Mouse (Mus musculus) liver, adult 2 months (tissue): ENCODE measurements around the gene Gm49366.
"Not testable (repeated sequence)": the region's sequence is repeated elsewhere in the genome, so short reads cannot be mapped to it uniquely, and the experiment has no call there.

Source experiments
- CTCF ChIP-seq: fragments of 200-500 bp; IDR thresholded peaks from 2 replicates; pipeline ENCODE4 v1.5.1; 2011; ENCODE audit warnings: low read depth, low read length, control low read depth
- POLR2A ChIP-seq: fragments of 200-500 bp; IDR thresholded peaks from 2 replicates; pipeline ENCODE4 v1.6.1; 2011; ENCODE audit warnings: low read length, control low read depth; ENCODE audit not compliant: insufficient read depth; ENCODE audit errors: extremely low read depth

DNA sequence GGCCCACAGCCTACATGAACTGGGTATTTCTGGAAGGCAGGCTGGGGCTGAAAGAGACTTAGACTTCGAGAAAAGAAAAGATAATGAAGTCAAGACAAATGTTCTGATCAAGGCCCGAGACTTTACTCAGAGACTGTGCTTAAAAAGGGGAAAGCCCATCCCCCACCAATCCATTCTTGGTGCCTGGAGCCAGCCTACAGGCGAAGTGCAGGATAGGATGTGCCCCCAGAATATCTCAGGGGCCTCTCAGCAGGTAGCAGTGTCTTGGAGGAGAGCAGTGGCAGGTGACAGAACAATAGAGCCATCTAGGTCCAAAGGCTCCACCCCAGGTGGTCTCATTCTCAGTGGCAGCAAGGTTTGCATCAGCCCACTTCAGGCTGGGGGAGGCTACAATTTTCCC, 10.4 kb upstream of the Gm49366 start:
- TF ChIP-seq CTCF, POLR2A: not testable (repeated sequence)
